Mouse (Mus musculus) forebrain, embryonic 13.5 days (tissue): Measurements from ENCODE around the gene Lgr4. TPM values are rescaled to one million over a fixed set of nuclear protein-coding genes. Genes with fewer than 3 reads are reported as not detected.

Experiments used
- ATAC-seq: fragments of 200-750 bp; cut with Nextera tagmentation; 2 replicates; pipeline ENCODE4 v1.8.0; 2017
- H3K27ac ChIP-seq: fragments of 300-500 bp; sonication (generic); 2 replicates; pipeline ENCODE4 v1.5.1; 2015; ENCODE audit warnings: inconsistent platforms, mild to moderate bottlenecking, moderate library complexity
- H3K27me3 ChIP-seq: fragments of 300-500 bp; sonication (generic); 2 replicates; pipeline ENCODE4 v1.6.1; 2015; ENCODE audit warnings: mild to moderate bottlenecking, inconsistent platforms
- H3K36me3 ChIP-seq: fragments of 300-500 bp; sonication (generic); 2 replicates; pipeline ENCODE4 v1.6.1; 2015; ENCODE audit warnings: mild to moderate bottlenecking, inconsistent platforms; ENCODE audit not compliant: poor library complexity, severe bottlenecking
- H3K4me1 ChIP-seq: fragments of 300-500 bp; sonication (generic); 2 replicates; pipeline ENCODE4 v1.6.1; 2015; ENCODE audit warnings: inconsistent platforms
- H3K4me2 ChIP-seq: fragments of 300-500 bp; sonication (generic); 2 replicates; pipeline ENCODE4 v1.6.1; 2015; ENCODE audit warnings: inconsistent platforms, mild to moderate bottlenecking, moderate library complexity
- H3K4me3 ChIP-seq: fragments of 300-500 bp; sonication (generic); 2 replicates; pipeline ENCODE4 v1.5.1; 2015; ENCODE audit warnings: mild to moderate bottlenecking, inconsistent platforms
- H3K9ac ChIP-seq: fragments of 300-500 bp; sonication (generic); 2 replicates; pipeline ENCODE4 v1.6.1; 2015; ENCODE audit warnings: mild to moderate bottlenecking, inconsistent platforms
- H3K9me3 ChIP-seq: fragments of 300-500 bp; sonication (generic); replicated peaks from 2 replicates; pipeline ENCODE4 v1.6.1; 2016; ENCODE audit warnings: inconsistent platforms
- whole genome bisulfite sequencing: fragments of 180-500 bp; shearing (Covaris S2); methylation state at CpG from one replicate; pipeline ENCODE4 v1.1.7; 2015; 5-methylcytosine and 5-hydroxymethylcytosine counted together
- polyA plus RNA-seq: library from polyadenylated mRNA; unstranded; fragments of >200 nt; fragmentation: Nextera tagmentation; extraction: Ambion mirVana; gene quantifications from 2 replicates; pipeline ENCODE4 v1.2.1, GENCODE M21; 2015

The Lgr4 gene
- polyA plus RNA-seq, 1 experiment from 2014 or later = 2.7 TPM

DNA sequence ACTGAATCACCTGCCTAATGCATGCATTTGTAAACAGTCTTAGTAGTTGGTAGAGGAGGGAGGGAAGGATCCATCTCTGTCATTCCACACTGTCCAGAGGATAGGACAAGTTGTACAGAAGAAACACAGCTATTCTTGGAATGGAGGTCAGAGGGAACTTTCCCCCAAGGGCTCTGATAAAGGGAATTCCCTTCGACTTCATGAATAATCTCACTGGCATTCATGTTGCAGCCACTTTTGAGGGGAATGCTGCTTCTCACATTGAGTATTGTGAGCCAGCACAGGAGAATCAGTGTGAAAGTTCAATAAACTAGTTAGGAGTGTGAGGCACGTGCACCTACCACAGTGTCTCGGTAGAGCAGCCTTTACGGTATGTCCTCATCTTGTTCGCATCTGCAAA is 37.6 kb downstream of the Lgr4 start:
- no peak overlapping the region for H3K27ac ChIP-seq
- H3K27me3 ChIP-seq = peaks cover 92% of the 10 kb centered on the region
- H3K36me3 ChIP-seq = no peaks in the 10 kb centered on the region

GRCm38 (mm10) chr2:109955910-109956309 is 38.5 kb downstream of the Lgr4 start:
- peaks cover 86% of the 10 kb centered on the region for H3K27me3 ChIP-seq
- H3K4me1 ChIP-seq = peaks cover 23% of the 10 kb centered on the region
- H3K4me3 ChIP-seq = no peak overlapping the region
- no peak overlapping the region for H3K9ac ChIP-seq
- H3K9me3 ChIP-seq = no peaks in the 10 kb centered on the region
- no peak overlapping the region for H3K27ac ChIP-seq
- no peaks in the 10 kb centered on the region for H3K36me3 ChIP-seq
- no peak overlapping the region for H3K4me2 ChIP-seq
- 80% methylated on average over 5 of the region's 5 CpGs for WGBS
- no peak for ATAC-seq

More for the DNA sequence above, 37.6 kb downstream of the Lgr4 start:
- Histone ChIP-seq H3K4me2 (no peak overlapping the region), H3K4me3 (no peak overlapping the region), H3K9ac (no peak overlapping the region), H3K4me1 (peaks cover 17% of the 10 kb centered on the region), H3K9me3 (no peaks in the 10 kb centered on the region)
- WGBS = 74% methylated on average over 5 of the region's 5 CpGs
- no peak for ATAC-seq

DNA sequence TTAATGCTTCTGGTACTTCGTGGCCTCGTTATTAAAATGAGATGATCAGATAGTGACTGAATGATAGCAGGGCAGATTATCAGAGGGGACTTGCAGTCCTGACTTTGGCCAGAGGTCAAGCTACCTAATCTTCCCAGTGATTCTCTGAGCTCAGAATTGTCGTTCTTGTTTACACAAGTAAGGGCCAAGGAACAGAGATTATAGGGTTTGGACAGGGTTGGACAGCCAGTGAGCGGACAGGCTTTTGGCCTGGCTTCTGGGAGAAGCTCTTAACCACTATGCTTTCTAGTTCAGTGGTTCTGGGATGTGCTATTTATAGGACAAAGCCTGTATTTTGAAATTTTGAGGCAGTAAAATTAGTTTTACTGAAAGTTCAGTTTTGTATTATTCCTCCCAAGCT is 39.3 kb downstream of the Lgr4 start:
- 74% methylated on average over 4 of the region's 4 CpGs for WGBS
- ATAC-seq = no peak
- Histone ChIP-seq H3K9me3 (no peaks in the 10 kb centered on the region), H3K36me3 (no peaks in the 10 kb centered on the region), H3K27ac (no peak overlapping the region), H3K4me3 (no peak overlapping the region), H3K4me2 (no peak overlapping the region), H3K4me1 (peaks cover 27% of the 10 kb centered on the region), H3K27me3 (peaks cover 84% of the 10 kb centered on the region), H3K9ac (no peak overlapping the region)

DNA sequence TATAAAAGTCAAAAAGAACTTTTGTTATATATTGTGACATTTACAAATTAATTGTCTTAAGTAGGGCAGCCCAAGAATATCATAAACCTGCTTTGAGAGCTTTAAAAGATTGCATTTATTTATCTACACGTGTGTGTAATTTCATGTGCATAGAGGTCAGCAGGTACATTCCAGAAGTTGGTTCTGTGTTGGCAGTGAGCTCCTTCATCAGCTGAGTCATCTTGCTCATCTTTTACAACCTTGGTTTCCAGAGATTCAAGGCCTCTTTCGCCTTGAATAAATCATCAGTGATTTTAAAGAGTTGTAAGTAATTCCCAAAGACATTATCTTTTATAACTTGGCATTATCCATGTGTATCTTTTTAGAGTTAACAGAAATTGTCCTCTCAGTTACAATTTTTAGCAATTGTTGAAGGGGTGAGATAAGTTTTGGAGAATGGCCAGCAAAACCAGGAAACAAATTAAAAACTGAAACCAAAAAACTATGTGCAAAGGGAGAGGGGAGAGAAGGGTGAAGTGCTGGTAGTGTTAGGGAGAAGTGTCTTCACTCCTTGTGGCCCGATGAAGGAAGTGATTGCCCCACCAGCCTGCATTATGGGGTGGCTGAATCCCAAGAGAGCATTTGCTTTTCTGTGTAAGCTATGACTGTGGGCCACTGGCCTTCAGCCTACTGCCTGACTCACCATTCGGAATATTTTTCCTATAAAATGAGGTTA is 41.4 kb downstream of the Lgr4 start:
- Histone ChIP-seq H3K9me3 (no peaks in the 10 kb centered on the region), H3K9ac (no peak overlapping the region), H3K4me1 (peaks cover 24% of the 10 kb centered on the region), H3K27me3 (peaks cover 85% of the 10 kb centered on the region), H3K4me3 (no peak overlapping the region), H3K36me3 (no peaks in the 10 kb centered on the region), H3K4me2 (no peak overlapping the region), H3K27ac (no peak overlapping the region)
- WGBS = 88% methylated on average over 4 of the region's 4 CpGs
- no peak for ATAC-seq

GRCm38 (mm10) chr2:109959407-109960075 is 42.1 kb downstream of the Lgr4 start:
- Histone ChIP-seq H3K4me2 (peak overlapping the region; percentile 21; the same call in 1 of the 2 replicates), H3K9ac (no peak overlapping the region), H3K36me3 (no peaks in the 10 kb centered on the region), H3K27ac (no peak overlapping the region), H3K27me3 (peaks cover 85% of the 10 kb centered on the region), H3K4me3 (no peak overlapping the region), H3K9me3 (no peaks in the 10 kb centered on the region), H3K4me1 (peaks cover 24% of the 10 kb centered on the region)
- 22% methylated on average over 11 of the region's 11 CpGs for WGBS
- peak; percentile 63 for ATAC-seq

DNA sequence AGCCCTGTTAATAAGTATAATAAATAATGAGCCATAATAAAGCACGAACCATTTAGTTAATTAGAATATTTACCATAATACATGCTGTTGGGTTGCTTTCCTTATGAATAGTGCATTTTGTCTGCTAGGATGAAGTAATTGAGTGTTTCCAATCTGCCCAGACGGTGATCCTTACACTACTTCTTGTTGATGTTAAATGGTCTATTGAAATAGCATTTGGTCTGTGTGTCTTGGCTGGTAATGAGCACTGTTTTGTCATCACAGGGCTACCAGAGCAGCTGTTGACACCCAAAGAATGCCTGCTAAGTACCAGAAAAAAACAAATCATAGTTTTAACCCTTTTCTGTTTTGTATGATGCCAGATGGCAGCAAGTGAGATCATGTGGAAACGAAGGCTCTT is 42.8 kb downstream of the Lgr4 start:
- peak; percentile 97 for ATAC-seq
- Histone ChIP-seq H3K4me1 (peaks cover 21% of the 10 kb centered on the region), H3K9ac (no peak overlapping the region), H3K27me3 (peaks cover 81% of the 10 kb centered on the region), H3K27ac (no peak overlapping the region), H3K36me3 (no peaks in the 10 kb centered on the region), H3K4me3 (no peak overlapping the region), H3K9me3 (no peaks in the 10 kb centered on the region), H3K4me2 (no peak overlapping the region)
- 11% methylated on average over 3 of the region's 3 CpGs for WGBS

GRCm38 (mm10) chr2:109961174-109961573 is 43.7 kb downstream of the Lgr4 start:
- no peak overlapping the region for H3K27ac ChIP-seq
- ATAC-seq = no peak
- WGBS = 74% methylated on average over 4 of the region's 4 CpGs
- peaks cover 84% of the 10 kb centered on the region for H3K27me3 ChIP-seq
- peaks cover 20% of the 10 kb centered on the region for H3K4me1 ChIP-seq
- no peaks in the 10 kb centered on the region for H3K36me3 ChIP-seq
- H3K4me2 ChIP-seq = no peak overlapping the region
- H3K9me3 ChIP-seq = no peaks in the 10 kb centered on the region
- no peak overlapping the region for H3K9ac ChIP-seq
- H3K4me3 ChIP-seq = no peak overlapping the region

GRCm38 (mm10) chr2:109963591-109964258 is 46.3 kb downstream of the Lgr4 start:
- 84% methylated on average over 5 of the region's 5 CpGs for WGBS
- H3K27ac ChIP-seq = no peak overlapping the region
- peaks cover 79% of the 10 kb centered on the region for H3K27me3 ChIP-seq
- H3K36me3 ChIP-seq = no peaks in the 10 kb centered on the region
- H3K4me3 ChIP-seq = no peak overlapping the region
- no peaks in the 10 kb centered on the region for H3K9me3 ChIP-seq
- H3K4me2 ChIP-seq = no peak overlapping the region
- H3K9ac ChIP-seq = no peak overlapping the region
- peaks cover 20% of the 10 kb centered on the region for H3K4me1 ChIP-seq
- no peak for ATAC-seq

- WGBS = 79% methylated on average over 9 of the region's 9 CpGs
- Histone ChIP-seq H3K36me3 (no peaks in the 10 kb centered on the region), H3K27ac (no peak overlapping the region), H3K9me3 (no peaks in the 10 kb centered on the region), H3K4me1 (peaks cover 4% of the 10 kb centered on the region), H3K4me3 (no peak overlapping the region), H3K27me3 (peaks cover 82% of the 10 kb centered on the region), H3K4me2 (no peak overlapping the region), H3K9ac (no peak overlapping the region)
- ATAC-seq = no peak
Measured at GRCm38 (mm10) chr2:109965753-109966420, 48.4 kb downstream of the Lgr4 start.

DNA sequence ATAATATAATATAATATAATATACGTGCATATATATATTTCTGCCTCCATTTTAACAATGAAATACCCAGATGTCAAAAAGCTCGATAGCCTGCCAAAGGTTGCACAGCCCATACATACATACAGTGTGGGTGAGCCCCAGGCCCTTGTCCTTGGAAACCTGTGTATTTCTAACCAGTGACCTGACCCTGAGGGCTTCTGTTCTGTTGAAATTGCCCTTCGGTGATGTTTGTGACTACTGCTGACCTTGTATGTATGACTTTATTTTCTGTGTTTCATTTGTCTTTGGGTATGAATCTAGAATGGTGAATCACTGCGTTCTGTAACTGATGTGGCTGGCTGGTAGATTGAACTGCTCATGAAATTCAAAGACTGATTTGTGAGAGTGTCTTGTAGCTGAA is 49.4 kb downstream of the Lgr4 start:
- no peak overlapping the region for H3K27ac ChIP-seq
- H3K36me3 ChIP-seq = no peaks in the 10 kb centered on the region
- H3K4me2 ChIP-seq = no peak overlapping the region
- ATAC-seq = no peak
- no peak overlapping the region for H3K9ac ChIP-seq
- WGBS = 94% methylated on average over 4 of the region's 4 CpGs
- H3K9me3 ChIP-seq = no peaks in the 10 kb centered on the region
- H3K27me3 ChIP-seq = peaks cover 80% of the 10 kb centered on the region
- no peaks in the 10 kb centered on the region for H3K4me1 ChIP-seq
- H3K4me3 ChIP-seq = no peak overlapping the region

DNA sequence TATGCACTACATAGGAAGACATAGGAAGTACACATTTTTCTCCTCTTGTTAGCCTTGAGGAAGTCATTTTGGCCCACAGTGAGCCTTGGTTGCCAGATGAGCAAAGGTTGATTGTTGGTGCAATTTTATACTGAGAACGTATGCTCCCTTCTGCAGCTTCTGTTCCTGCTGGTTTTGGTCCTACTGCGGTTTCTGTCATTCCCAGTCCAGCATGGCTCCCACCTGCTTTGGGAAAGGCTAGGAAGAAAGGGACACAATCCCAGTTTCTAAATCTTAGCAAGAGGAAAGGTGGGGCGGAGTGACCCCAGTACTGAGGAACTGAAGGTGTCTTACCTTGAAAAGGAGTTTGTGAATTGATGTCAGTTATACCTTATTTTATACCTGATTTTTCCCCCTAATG is 51.9 kb downstream of the Lgr4 start:
- 80% methylated on average over 3 of the region's 3 CpGs for WGBS
- H3K9ac ChIP-seq = no peak overlapping the region
- no peak overlapping the region for H3K4me3 ChIP-seq
- H3K4me1 ChIP-seq = no peaks in the 10 kb centered on the region
- no peak for ATAC-seq
- H3K27me3 ChIP-seq = peaks cover 69% of the 10 kb centered on the region
- H3K9me3 ChIP-seq = no peaks in the 10 kb centered on the region
- H3K36me3 ChIP-seq = no peaks in the 10 kb centered on the region
- H3K4me2 ChIP-seq = no peak overlapping the region
- no peak overlapping the region for H3K27ac ChIP-seq
